Mouse (Mus musculus): Measurements from ENCODE around the gene Pou5f1. TPM values are rescaled to one million over a fixed set of nuclear protein-coding genes. Genes with fewer than 3 reads are reported as not detected.

Pou5f1 gene
- polyA plus RNA-seq, 1 experiment: 397 TPM

DNA sequence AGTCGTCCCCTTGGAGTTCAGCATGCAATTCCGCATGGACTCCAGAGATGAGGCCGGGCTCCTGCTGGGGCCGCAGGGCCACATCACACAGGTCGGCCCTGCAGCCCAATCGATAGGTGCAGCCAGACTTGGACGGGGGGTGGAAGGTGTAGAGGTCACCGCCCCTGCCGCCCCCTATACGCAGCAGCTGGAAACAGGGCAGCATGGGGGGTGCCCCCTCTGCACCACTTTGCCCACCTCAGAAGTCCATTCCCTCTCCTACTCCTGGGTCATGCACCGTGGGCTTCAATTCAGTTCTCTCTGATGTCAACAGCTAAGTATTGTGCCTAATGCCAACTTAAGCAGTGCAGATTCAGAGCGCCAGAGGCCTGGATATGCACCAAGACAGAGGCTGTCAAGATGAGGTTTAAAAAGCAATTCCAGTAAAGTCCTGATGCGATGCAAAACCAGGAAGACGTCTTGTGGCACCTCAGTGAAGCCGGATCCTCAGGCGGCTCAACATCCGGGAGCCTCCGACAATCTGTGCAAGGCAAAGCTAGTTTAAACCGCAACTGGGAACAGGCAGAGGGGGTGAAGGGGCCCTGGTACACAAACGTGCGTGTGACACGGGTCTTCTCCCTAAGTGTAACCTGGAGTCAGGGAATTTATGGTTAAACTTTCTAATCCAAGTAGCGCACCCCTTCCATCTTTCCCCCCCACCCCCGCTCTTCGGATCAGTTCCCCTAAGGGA is 10.3 kb downstream of the Pou5f1 start:
- Histone ChIP-seq H3K27me3 (ENCODE audit: control insufficient read depth, insufficient read depth, low read length, poor library complexity, severe bottlenecking) (no peaks in the 10 kb centered on the region), H3K36me3 (ENCODE audit: control insufficient read depth, insufficient read depth, low read length, poor library complexity, severe bottlenecking) (peaks cover 22% of the 10 kb centered on the region), H3K9ac (ENCODE audit: low read depth, poor library complexity, severe bottlenecking) (peak overlapping the region; percentile 40), H3K9me3 (replicated peaks; ENCODE audit: control insufficient read depth, insufficient read depth, low read length, poor library complexity, severe bottlenecking) (no peaks in the 10 kb centered on the region), H3K4me3 (ENCODE audit: low read depth, low read length) (peak overlapping the region; percentile 59), H3K27ac (ENCODE audit: insufficient read depth, low read length) (no peak overlapping the region), H3K4me1 (ENCODE audit: control insufficient read depth, insufficient read depth, low read length) (peaks cover 2% of the 10 kb centered on the region)
- no peak for TF ChIP-seq POLR2A (IDR thresholded peaks at IDR 0.05; ENCODE audit: insufficient read depth, low read length)
- TF ChIP-seq EP300 (IDR thresholded peaks at IDR 0.05; ENCODE audit: insufficient read depth, low read depth, low read length): no peak
- no peak for TF ChIP-seq CTCF (IDR thresholded peaks at IDR 0.05; ENCODE audit: low read depth, low read length)

DNA sequence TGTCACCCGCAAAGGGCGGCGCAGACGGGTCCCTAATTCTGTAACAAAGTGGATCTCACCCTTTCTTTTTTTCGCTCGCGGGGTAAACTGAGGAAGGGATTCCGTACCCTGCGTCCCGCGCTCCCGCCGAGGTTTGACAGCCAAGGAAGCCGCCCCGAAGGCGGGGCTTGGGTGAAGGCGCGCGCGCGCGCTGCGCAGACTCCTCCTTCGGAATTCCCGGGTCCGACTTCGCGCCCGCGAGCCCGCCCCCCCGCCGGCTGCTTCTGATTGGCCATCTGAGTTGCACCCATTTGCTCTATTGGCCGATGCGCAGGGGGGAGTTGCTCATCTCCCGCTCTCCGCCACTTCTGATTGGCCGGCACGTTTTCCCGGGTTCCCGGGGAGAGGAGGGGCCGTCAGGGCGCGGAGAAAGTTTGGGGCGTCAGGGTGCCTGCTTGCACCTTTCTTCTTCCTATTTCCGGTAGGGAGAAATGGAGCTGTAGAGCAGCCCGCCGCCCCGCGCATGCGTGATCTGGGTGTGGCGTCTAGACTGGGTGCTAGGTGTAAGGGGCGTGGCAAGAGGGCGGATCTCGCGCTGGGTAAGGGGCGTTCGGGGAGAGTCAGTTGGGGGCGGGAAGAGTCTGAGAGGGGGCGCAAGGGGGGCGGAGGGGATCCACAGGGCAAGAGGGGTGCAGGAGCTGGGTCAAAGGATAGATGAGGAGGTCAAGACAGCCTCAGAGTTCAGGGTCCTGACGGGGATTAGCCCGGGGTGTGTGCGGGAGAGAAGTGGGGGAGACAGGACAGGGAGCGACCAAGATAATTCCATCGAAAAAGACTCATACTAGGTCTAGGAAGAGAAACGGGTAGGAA is 11.1 kb downstream of the Pou5f1 start, which contains the start of the genes Tcf19 and Cchcr1:
TSS of gene Tcf19 (minus strand) at position 173 of the 849 bp plus-strand sequence.
TSS of gene Cchcr1 (plus strand) at position 449 of the 849 bp plus-strand sequence.
- Histone ChIP-seq H3K4me1 (ENCODE audit: control insufficient read depth, insufficient read depth, low read length) (peaks cover 2% of the 10 kb centered on the region), H3K27ac (ENCODE audit: insufficient read depth, low read length) (peak within 1 kb of the TSS; percentile 59), H3K9ac (ENCODE audit: low read depth, poor library complexity, severe bottlenecking) (peak within 1 kb of the TSS; percentile 85), H3K4me3 (ENCODE audit: low read depth, low read length) (peak within 1 kb of the TSS; percentile 81), H3K9me3 (replicated peaks; ENCODE audit: control insufficient read depth, insufficient read depth, low read length, poor library complexity, severe bottlenecking) (no peaks in the 10 kb centered on the region), H3K27me3 (ENCODE audit: control insufficient read depth, insufficient read depth, low read length, poor library complexity, severe bottlenecking) (no peaks in the 10 kb centered on the region), H3K36me3 (ENCODE audit: control insufficient read depth, insufficient read depth, low read length, poor library complexity, severe bottlenecking) (peaks cover 14% of the 10 kb centered on the region)
- TF ChIP-seq EP300 (IDR thresholded peaks at IDR 0.05; ENCODE audit: insufficient read depth, low read depth, low read length) (no peak), POLR2A (IDR thresholded peaks at IDR 0.05; ENCODE audit: insufficient read depth, low read length) (no peak), CTCF (IDR thresholded peaks at IDR 0.05; ENCODE audit: low read depth, low read length) (no peak)

DNA sequence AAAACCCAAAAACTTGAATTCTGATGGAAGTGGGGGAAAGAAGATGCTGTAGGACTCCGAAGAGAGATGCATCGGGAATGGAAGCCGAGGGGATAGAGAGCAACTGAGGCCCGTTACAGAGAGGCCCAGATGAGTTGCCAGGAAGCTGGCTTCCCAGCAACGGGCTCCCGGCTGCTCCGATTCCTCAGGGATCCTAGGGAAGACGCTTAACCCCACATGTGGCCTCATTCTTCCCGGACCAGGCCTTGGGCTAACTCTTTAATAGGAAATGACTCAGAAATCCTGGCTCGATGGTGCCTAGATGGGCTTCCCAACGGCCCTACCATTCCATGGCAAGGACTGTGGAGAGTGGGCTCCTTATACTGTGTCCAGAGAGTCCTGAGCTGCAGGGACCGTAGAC is 11.7 kb downstream of the Pou5f1 start:
- TF ChIP-seq EP300 (IDR thresholded peaks at IDR 0.05; ENCODE audit: insufficient read depth, low read depth, low read length) (no peak), CTCF (IDR thresholded peaks at IDR 0.05; ENCODE audit: low read depth, low read length) (no peak), POLR2A (IDR thresholded peaks at IDR 0.05; ENCODE audit: insufficient read depth, low read length) (no peak)
- peaks cover 2% of the 10 kb centered on the region for H3K4me1 ChIP-seq (ENCODE audit: control insufficient read depth, insufficient read depth, low read length)
- H3K27ac ChIP-seq (ENCODE audit: insufficient read depth, low read length): peak overlapping the region; percentile 59
- peak overlapping the region; percentile 85 for H3K9ac ChIP-seq (ENCODE audit: low read depth, poor library complexity, severe bottlenecking)
- H3K9me3 ChIP-seq (replicated peaks; ENCODE audit: control insufficient read depth, insufficient read depth, low read length, poor library complexity, severe bottlenecking): no peaks in the 10 kb centered on the region
- H3K27me3 ChIP-seq (ENCODE audit: control insufficient read depth, insufficient read depth, low read length, poor library complexity, severe bottlenecking): no peaks in the 10 kb centered on the region
- peak overlapping the region; percentile 81 for H3K4me3 ChIP-seq (ENCODE audit: low read depth, low read length)
- H3K36me3 ChIP-seq (ENCODE audit: control insufficient read depth, insufficient read depth, low read length, poor library complexity, severe bottlenecking): peaks cover 9% of the 10 kb centered on the region

- H3K27ac ChIP-seq (ENCODE audit: insufficient read depth, low read length): no peak overlapping the region
- H3K9ac ChIP-seq (ENCODE audit: low read depth, poor library complexity, severe bottlenecking): no peak overlapping the region
- H3K9me3 ChIP-seq (replicated peaks; ENCODE audit: control insufficient read depth, insufficient read depth, low read length, poor library complexity, severe bottlenecking): no peaks in the 10 kb centered on the region
- H3K4me3 ChIP-seq (ENCODE audit: low read depth, low read length): no peak overlapping the region
- no peak for TF ChIP-seq EP300 (IDR thresholded peaks at IDR 0.05; ENCODE audit: insufficient read depth, low read depth, low read length)
- H3K27me3 ChIP-seq (ENCODE audit: control insufficient read depth, insufficient read depth, low read length, poor library complexity, severe bottlenecking): no peaks in the 10 kb centered on the region
- no peaks in the 10 kb centered on the region for H3K36me3 ChIP-seq (ENCODE audit: control insufficient read depth, insufficient read depth, low read length, poor library complexity, severe bottlenecking)
- peaks cover 2% of the 10 kb centered on the region for H3K4me1 ChIP-seq (ENCODE audit: control insufficient read depth, insufficient read depth, low read length)
These were observed 18.5 kb downstream of the Pou5f1 start for GRCm38 (mm10) chr17:35524354-35524753.

- H3K27ac ChIP-seq (ENCODE audit: insufficient read depth, low read length): no peak overlapping the region
- no peaks in the 10 kb centered on the region for H3K36me3 ChIP-seq (ENCODE audit: control insufficient read depth, insufficient read depth, low read length, poor library complexity, severe bottlenecking)
- no peak overlapping the region for H3K4me3 ChIP-seq (ENCODE audit: low read depth, low read length)
- no peaks in the 10 kb centered on the region for H3K27me3 ChIP-seq (ENCODE audit: control insufficient read depth, insufficient read depth, low read length, poor library complexity, severe bottlenecking)
- peaks cover 4% of the 10 kb centered on the region for H3K4me1 ChIP-seq (ENCODE audit: control insufficient read depth, insufficient read depth, low read length)
- no peak overlapping the region for H3K9ac ChIP-seq (ENCODE audit: low read depth, poor library complexity, severe bottlenecking)
- H3K9me3 ChIP-seq (replicated peaks; ENCODE audit: control insufficient read depth, insufficient read depth, low read length, poor library complexity, severe bottlenecking): no peaks in the 10 kb centered on the region
- no peak for TF ChIP-seq EP300 (IDR thresholded peaks at IDR 0.05; ENCODE audit: insufficient read depth, low read depth, low read length)
- no peak for TF ChIP-seq CTCF (IDR thresholded peaks at IDR 0.05; ENCODE audit: low read depth, low read length)
- no peak for TF ChIP-seq POLR2A (IDR thresholded peaks at IDR 0.05; ENCODE audit: insufficient read depth, low read length)
These were observed 20.8 kb downstream of the Pou5f1 start for GRCm38 (mm10) chr17:35526644-35527043.

- TF ChIP-seq EP300 (IDR thresholded peaks at IDR 0.05; ENCODE audit: insufficient read depth, low read depth, low read length): peak; percentile 38; the same call in 1 of the 2 replicates
- no peak for TF ChIP-seq CTCF (IDR thresholded peaks at IDR 0.05; ENCODE audit: low read depth, low read length)
- no peak for TF ChIP-seq POLR2A (IDR thresholded peaks at IDR 0.05; ENCODE audit: insufficient read depth, low read length)
- Histone ChIP-seq H3K9me3 (replicated peaks; ENCODE audit: control insufficient read depth, insufficient read depth, low read length, poor library complexity, severe bottlenecking) (no peaks in the 10 kb centered on the region), H3K27ac (ENCODE audit: insufficient read depth, low read length) (no peak overlapping the region), H3K27me3 (ENCODE audit: control insufficient read depth, insufficient read depth, low read length, poor library complexity, severe bottlenecking) (no peaks in the 10 kb centered on the region), H3K4me3 (ENCODE audit: low read depth, low read length) (no peak overlapping the region), H3K4me1 (ENCODE audit: control insufficient read depth, insufficient read depth, low read length) (peaks cover 21% of the 10 kb centered on the region), H3K36me3 (ENCODE audit: control insufficient read depth, insufficient read depth, low read length, poor library complexity, severe bottlenecking) (no peaks in the 10 kb centered on the region), H3K9ac (ENCODE audit: low read depth, poor library complexity, severe bottlenecking) (no peak overlapping the region)
These were observed 26.5 kb downstream of the Pou5f1 start for GRCm38 (mm10) chr17:35532360-35532759.

Measured in ES-Bruce4 (cell line).